Mouse (Mus musculus): ENCODE data around the gene Fmnl2. TPM values are rescaled to one million over a fixed set of nuclear protein-coding genes. Genes with fewer than 3 reads are reported as not detected.

Fmnl2 gene
- polyA plus RNA-seq, 1 experiment from 2014 or later = 21.3 TPM

GRCm38 (mm10) chr2:52948406-52948805, 90.7 kb downstream of the Fmnl2 start:
- WGBS = 94% methylated on average over 3 of the region's 3 CpGs

GRCm38 (mm10) chr2:52949556-52949955, 91.9 kb downstream of the Fmnl2 start:
- H3K9me3 ChIP-seq (replicated peaks; ENCODE audit: control insufficient read depth, low read length) = no peaks in the 10 kb centered on the region
- H3K4me3 ChIP-seq (ENCODE audit: low read depth, low read length) = no peak overlapping the region
- DNase-seq (ENCODE audit: low spot score) (no peak), ATAC-seq (no peak)
- no peak overlapping the region for H3K27ac ChIP-seq (ENCODE audit: low read depth, low read length)
- H3K4me2 ChIP-seq (ENCODE audit: low read length) = no peak overlapping the region
- no peak overlapping the region for H3K9ac ChIP-seq (ENCODE audit: low read length)
- 99% methylated on average over 4 of the region's 4 CpGs for WGBS
- H3K36me3 ChIP-seq (ENCODE audit: control insufficient read depth, insufficient read depth, low read length) = no peaks in the 10 kb centered on the region
- peaks cover 15% of the 10 kb centered on the region for H3K4me1 ChIP-seq (ENCODE audit: control insufficient read depth, insufficient read depth, low read length)
- H3K27me3 ChIP-seq (replicated peaks; ENCODE audit: control insufficient read depth, insufficient read depth, low read length) = no peaks in the 10 kb centered on the region

More at GRCm38 (mm10) chr2:52948406-52948805, 90.7 kb downstream of the Fmnl2 start:
- Histone ChIP-seq H3K9me3 (replicated peaks; ENCODE audit: control insufficient read depth, low read length) (no peaks in the 10 kb centered on the region), H3K36me3 (ENCODE audit: control insufficient read depth, insufficient read depth, low read length) (no peaks in the 10 kb centered on the region), H3K9ac (ENCODE audit: low read length) (no peak overlapping the region), H3K4me2 (ENCODE audit: low read length) (no peak overlapping the region), H3K27me3 (replicated peaks; ENCODE audit: control insufficient read depth, insufficient read depth, low read length) (no peaks in the 10 kb centered on the region), H3K4me3 (ENCODE audit: low read depth, low read length) (no peak overlapping the region), H3K4me1 (ENCODE audit: control insufficient read depth, insufficient read depth, low read length) (peaks cover 18% of the 10 kb centered on the region), H3K27ac (ENCODE audit: low read depth, low read length) (no peak overlapping the region)
- no peak for DNase-seq (ENCODE audit: low spot score)
- no peak for ATAC-seq

DNA sequence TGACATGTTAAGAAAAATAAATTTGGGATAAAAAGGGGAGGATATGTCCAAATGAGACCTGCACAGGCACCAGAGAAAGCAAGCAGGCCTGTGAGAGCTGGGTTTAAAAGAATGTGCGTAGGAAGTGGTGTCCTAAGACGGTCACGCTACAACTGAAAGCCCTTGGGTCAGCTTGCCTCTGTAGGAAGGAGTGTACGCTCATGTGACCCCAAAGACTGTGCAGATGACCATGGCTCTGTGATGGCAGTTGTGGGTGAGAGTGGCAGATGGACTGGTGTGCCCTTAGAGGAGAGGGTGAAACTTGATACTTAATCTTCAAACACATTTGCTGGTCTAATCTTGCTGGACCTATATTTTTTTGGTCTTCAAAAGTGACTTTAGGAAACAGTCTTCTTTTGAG, 92.6 kb downstream of the Fmnl2 start:
- no peak overlapping the region for H3K27ac ChIP-seq (ENCODE audit: low read depth, low read length)
- peaks cover 15% of the 10 kb centered on the region for H3K4me1 ChIP-seq (ENCODE audit: control insufficient read depth, insufficient read depth, low read length)
- no peak overlapping the region for H3K4me2 ChIP-seq (ENCODE audit: low read length)
- no peak overlapping the region for H3K9ac ChIP-seq (ENCODE audit: low read length)
- H3K4me3 ChIP-seq (ENCODE audit: low read depth, low read length) = no peak overlapping the region
- 89% methylated on average over 4 of the region's 4 CpGs for WGBS
- no peaks in the 10 kb centered on the region for H3K9me3 ChIP-seq (replicated peaks; ENCODE audit: control insufficient read depth, low read length)
- no peak for DNase-seq (ENCODE audit: low spot score)
- no peak for ATAC-seq
- H3K27me3 ChIP-seq (replicated peaks; ENCODE audit: control insufficient read depth, insufficient read depth, low read length) = no peaks in the 10 kb centered on the region
- H3K36me3 ChIP-seq (ENCODE audit: control insufficient read depth, insufficient read depth, low read length) = no peaks in the 10 kb centered on the region

DNA sequence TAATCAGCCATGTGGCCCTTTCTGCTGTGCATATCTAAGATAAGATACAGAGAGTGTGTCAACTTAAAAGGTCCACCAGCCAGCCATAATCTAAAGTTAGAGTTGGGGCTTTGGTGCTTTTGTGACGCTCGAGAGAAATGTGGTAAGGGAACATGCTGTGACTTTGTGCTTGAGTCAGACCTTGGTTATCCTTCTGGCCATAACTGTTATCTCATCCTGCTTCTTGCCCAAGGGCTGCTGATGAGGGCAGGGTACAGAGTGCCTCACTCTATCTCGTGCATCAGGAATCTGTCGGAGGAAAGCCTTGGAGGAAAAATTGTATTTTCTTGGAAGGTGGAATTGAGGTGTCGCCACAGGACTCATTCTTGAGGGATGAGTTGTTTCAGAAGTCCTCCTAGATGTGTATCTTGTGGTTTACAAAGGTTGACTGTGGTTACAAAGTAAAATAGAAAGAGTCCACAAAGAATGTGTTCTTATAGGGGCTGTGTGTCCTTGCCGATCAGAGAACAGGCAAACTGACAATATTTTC, 94.6 kb downstream of the Fmnl2 start:
- Histone ChIP-seq H3K27me3 (replicated peaks; ENCODE audit: control insufficient read depth, insufficient read depth, low read length) (no peaks in the 10 kb centered on the region), H3K27ac (ENCODE audit: low read depth, low read length) (no peak overlapping the region), H3K4me1 (ENCODE audit: control insufficient read depth, insufficient read depth, low read length) (0 out of 2 replicates have a peak, but pooled peaks cover 3% of the 10 kb centered on the region), H3K4me2 (ENCODE audit: low read length) (no peak overlapping the region), H3K9me3 (replicated peaks; ENCODE audit: control insufficient read depth, low read length) (no peaks in the 10 kb centered on the region), H3K36me3 (ENCODE audit: control insufficient read depth, insufficient read depth, low read length) (no peaks in the 10 kb centered on the region), H3K9ac (ENCODE audit: low read length) (no peak overlapping the region), H3K4me3 (ENCODE audit: low read depth, low read length) (no peak overlapping the region)
- WGBS = 83% methylated on average over 6 of the region's 6 CpGs
- ATAC-seq (no peak), DNase-seq (ENCODE audit: low spot score) (no peak)

DNA sequence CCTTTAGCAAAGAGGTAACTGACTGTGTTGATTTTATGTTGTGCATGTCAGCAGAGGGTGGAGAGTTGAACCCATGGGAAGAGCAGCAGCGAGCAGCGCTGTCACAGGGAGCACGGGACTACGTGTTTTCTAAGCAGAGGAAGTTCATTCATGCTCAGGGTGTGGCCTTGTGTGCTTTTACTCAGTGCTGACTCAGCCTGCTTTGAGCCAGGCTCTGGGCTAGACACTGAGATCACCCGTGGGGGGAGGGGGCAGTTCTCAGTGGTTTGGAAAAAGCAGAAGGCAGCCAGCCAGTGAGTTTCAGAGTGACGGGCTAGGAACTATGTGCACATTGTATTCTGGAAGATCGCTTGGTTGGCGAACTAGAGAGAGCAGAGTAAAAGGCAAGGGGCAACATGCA, 97.4 kb downstream of the Fmnl2 start:
- Histone ChIP-seq H3K4me3 (ENCODE audit: low read depth, low read length) (no peak overlapping the region), H3K9ac (ENCODE audit: low read length) (no peak overlapping the region), H3K4me1 (ENCODE audit: control insufficient read depth, insufficient read depth, low read length) (peaks cover 29% of the 10 kb centered on the region), H3K36me3 (ENCODE audit: control insufficient read depth, insufficient read depth, low read length) (no peaks in the 10 kb centered on the region), H3K27me3 (replicated peaks; ENCODE audit: control insufficient read depth, insufficient read depth, low read length) (no peaks in the 10 kb centered on the region), H3K9me3 (replicated peaks; ENCODE audit: control insufficient read depth, low read length) (no peaks in the 10 kb centered on the region), H3K27ac (ENCODE audit: low read depth, low read length) (no peak overlapping the region), H3K4me2 (ENCODE audit: low read length) (no peak overlapping the region)
- ATAC-seq (no peak), DNase-seq (ENCODE audit: low spot score) (no peak)
- WGBS = 76% methylated on average over 8 of the region's 8 CpGs

DNA sequence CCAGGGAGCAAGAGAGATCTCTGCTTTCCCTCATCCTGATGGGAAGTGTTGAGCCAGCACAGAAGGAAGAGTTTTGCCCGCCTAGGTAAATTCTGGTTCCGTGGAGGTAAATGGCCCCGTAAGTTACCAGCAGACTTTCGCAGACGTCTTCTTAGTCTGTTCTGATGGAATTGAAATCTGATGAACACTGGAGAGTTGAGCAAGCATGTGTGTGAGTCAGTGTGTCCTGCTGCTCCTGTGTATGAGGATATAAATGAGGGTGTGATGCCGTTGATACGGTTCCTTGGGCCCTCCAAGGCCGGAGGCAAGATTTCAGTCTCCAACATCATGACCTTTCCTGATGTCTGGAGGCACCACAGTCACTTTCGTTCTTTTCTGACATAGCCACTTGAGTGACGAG, 98.2 kb downstream of the Fmnl2 start:
- Histone ChIP-seq H3K4me3 (ENCODE audit: low read depth, low read length) (no peak overlapping the region), H3K27ac (ENCODE audit: low read depth, low read length) (no peak overlapping the region), H3K4me1 (ENCODE audit: control insufficient read depth, insufficient read depth, low read length) (peaks cover 27% of the 10 kb centered on the region), H3K9me3 (replicated peaks; ENCODE audit: control insufficient read depth, low read length) (no peaks in the 10 kb centered on the region), H3K9ac (ENCODE audit: low read length) (no peak overlapping the region), H3K27me3 (replicated peaks; ENCODE audit: control insufficient read depth, insufficient read depth, low read length) (no peaks in the 10 kb centered on the region), H3K4me2 (ENCODE audit: low read length) (no peak overlapping the region), H3K36me3 (ENCODE audit: control insufficient read depth, insufficient read depth, low read length) (no peaks in the 10 kb centered on the region)
- no peak for DNase-seq (ENCODE audit: low spot score)
- ATAC-seq = no peak
- 94% methylated on average over 10 of the region's 10 CpGs for WGBS

DNA sequence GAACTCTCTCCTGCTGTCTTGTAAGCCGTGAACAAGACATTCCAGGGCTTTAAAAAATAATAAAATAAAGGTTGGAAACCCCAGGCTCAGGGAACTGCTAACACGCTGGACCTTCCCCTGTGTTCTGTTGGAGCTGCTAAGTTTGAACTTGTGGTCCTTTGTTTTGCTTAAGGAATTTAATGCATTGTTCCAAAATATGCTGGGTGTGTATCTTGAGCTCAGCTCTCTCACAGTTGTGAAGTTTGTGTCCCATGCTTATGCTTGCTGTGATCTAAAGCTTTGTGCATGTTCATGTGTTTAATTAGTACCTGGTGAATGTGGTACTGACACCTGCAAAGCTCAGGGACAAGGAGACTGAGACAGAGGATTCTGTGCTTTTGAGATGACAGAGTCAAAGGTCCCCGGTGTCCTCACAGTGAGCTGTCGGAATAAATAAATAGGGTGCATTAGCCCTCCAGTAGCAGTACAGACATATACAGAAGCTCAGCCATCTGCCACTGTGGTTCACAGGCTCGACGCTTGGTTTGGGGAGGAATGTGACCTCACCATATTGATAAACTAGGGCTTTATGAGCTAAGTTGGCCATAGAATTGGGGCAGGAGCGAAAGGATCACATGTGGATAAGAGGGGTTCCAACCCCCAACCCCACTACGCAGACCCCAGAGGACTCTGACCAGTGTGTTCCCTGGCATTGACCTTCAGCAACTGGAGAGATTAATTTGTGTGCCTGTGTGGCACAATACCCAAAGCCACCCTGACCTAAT, 100.3 kb downstream of the Fmnl2 start:
- H3K4me2 ChIP-seq (ENCODE audit: low read length) = peak overlapping the region; percentile 40; the same call in 1 of the 2 replicates
- H3K9me3 ChIP-seq (replicated peaks; ENCODE audit: control insufficient read depth, low read length) = no peaks in the 10 kb centered on the region
- peak; percentile 28 for DNase-seq (ENCODE audit: low spot score)
- peak; percentile 33 for ATAC-seq
- H3K36me3 ChIP-seq (ENCODE audit: control insufficient read depth, insufficient read depth, low read length) = no peaks in the 10 kb centered on the region
- WGBS = 23% methylated on average over 8 of the region's 8 CpGs
- peaks cover 27% of the 10 kb centered on the region for H3K4me1 ChIP-seq (ENCODE audit: control insufficient read depth, insufficient read depth, low read length)
- no peak overlapping the region for H3K4me3 ChIP-seq (ENCODE audit: low read depth, low read length)
- H3K9ac ChIP-seq (ENCODE audit: low read length) = peak overlapping the region; percentile 29; the same call in 1 of the 2 replicates
- H3K27me3 ChIP-seq (replicated peaks; ENCODE audit: control insufficient read depth, insufficient read depth, low read length) = no peaks in the 10 kb centered on the region
- peak overlapping the region; percentile 45 for H3K27ac ChIP-seq (ENCODE audit: low read depth, low read length)

DNA sequence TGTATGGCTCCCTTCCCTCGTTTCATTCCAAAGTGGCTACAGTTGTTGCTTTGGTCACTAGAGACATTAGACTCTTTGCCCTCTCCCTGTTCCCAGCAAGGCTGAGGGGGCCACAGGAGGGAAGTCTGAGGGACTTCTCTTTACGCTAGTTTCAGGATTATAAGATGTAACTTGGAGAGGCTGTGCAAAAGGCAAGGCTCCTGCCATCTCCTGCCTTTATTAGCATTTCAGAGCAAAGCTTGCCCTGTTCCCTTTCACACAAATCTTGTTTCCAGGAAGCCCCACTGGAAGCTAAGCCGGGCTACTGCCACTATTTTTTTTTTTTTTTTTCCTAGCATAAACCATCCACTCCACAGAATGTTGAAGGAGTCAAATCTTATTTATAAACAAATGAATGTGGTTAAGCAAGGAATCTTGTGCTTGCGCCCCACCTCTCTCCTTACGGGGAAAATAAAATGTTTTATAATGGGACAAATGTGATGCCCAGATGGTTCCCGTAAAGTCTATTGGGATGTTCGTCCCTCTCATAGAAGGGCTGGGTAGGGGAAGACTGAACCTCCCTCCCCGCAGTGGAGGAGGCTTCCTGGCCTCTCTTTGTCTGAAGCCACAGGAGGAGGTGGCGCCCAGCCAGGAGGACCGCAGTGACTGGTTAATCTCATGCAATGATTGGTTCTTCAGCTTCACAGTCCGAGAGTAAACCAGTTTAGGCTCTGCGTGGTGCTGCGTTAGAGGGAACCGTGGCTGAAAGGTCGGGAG, 101.1 kb downstream of the Fmnl2 start:
- WGBS = 2% methylated on average over 15 of the region's 15 CpGs
- peak overlapping the region; percentile 29; the same call in 1 of the 2 replicates for H3K9ac ChIP-seq (ENCODE audit: low read length)
- H3K4me2 ChIP-seq (ENCODE audit: low read length) = peak overlapping the region; percentile 40
- peak overlapping the region; percentile 2; the same call in 1 of the 2 replicates for H3K4me3 ChIP-seq (ENCODE audit: low read depth, low read length)
- no peaks in the 10 kb centered on the region for H3K9me3 ChIP-seq (replicated peaks; ENCODE audit: control insufficient read depth, low read length)
- no peaks in the 10 kb centered on the region for H3K27me3 ChIP-seq (replicated peaks; ENCODE audit: control insufficient read depth, insufficient read depth, low read length)
- no peaks in the 10 kb centered on the region for H3K36me3 ChIP-seq (ENCODE audit: control insufficient read depth, insufficient read depth, low read length)
- H3K27ac ChIP-seq (ENCODE audit: low read depth, low read length) = peak overlapping the region; percentile 45
- DNase-seq (ENCODE audit: low spot score) = peak; percentile 87
- peak; percentile 85 for ATAC-seq
- H3K4me1 ChIP-seq (ENCODE audit: control insufficient read depth, insufficient read depth, low read length) = peaks cover 33% of the 10 kb centered on the region
